Mouse (Mus musculus) forebrain, embryonic 13.5 days (tissue): Measurements from ENCODE around the gene Efl1. TPM values are rescaled to one million over a fixed set of nuclear protein-coding genes. Genes with fewer than 3 reads are reported as not detected.

Experiments used
- ATAC-seq: fragments of 200-750 bp; cut with Nextera tagmentation; 2 replicates; pipeline ENCODE4 v1.8.0; 2017
- H3K27ac ChIP-seq: fragments of 300-500 bp; sonication (generic); 2 replicates; pipeline ENCODE4 v1.5.1; 2015; ENCODE audit warnings: inconsistent platforms, mild to moderate bottlenecking, moderate library complexity
- H3K27me3 ChIP-seq: fragments of 300-500 bp; sonication (generic); 2 replicates; pipeline ENCODE4 v1.6.1; 2015; ENCODE audit warnings: mild to moderate bottlenecking, inconsistent platforms
- H3K36me3 ChIP-seq: fragments of 300-500 bp; sonication (generic); 2 replicates; pipeline ENCODE4 v1.6.1; 2015; ENCODE audit warnings: mild to moderate bottlenecking, inconsistent platforms; ENCODE audit not compliant: poor library complexity, severe bottlenecking
- H3K4me1 ChIP-seq: fragments of 300-500 bp; sonication (generic); 2 replicates; pipeline ENCODE4 v1.6.1; 2015; ENCODE audit warnings: inconsistent platforms
- H3K4me2 ChIP-seq: fragments of 300-500 bp; sonication (generic); 2 replicates; pipeline ENCODE4 v1.6.1; 2015; ENCODE audit warnings: inconsistent platforms, mild to moderate bottlenecking, moderate library complexity
- H3K4me3 ChIP-seq: fragments of 300-500 bp; sonication (generic); 2 replicates; pipeline ENCODE4 v1.5.1; 2015; ENCODE audit warnings: mild to moderate bottlenecking, inconsistent platforms
- H3K9ac ChIP-seq: fragments of 300-500 bp; sonication (generic); 2 replicates; pipeline ENCODE4 v1.6.1; 2015; ENCODE audit warnings: mild to moderate bottlenecking, inconsistent platforms
- H3K9me3 ChIP-seq: fragments of 300-500 bp; sonication (generic); replicated peaks from 2 replicates; pipeline ENCODE4 v1.6.1; 2016; ENCODE audit warnings: inconsistent platforms
- WGBS: fragments of 180-500 bp; shearing (Covaris S2); methylation state at CpG from one replicate; pipeline ENCODE4 v1.1.7; 2015; 5-methylcytosine and 5-hydroxymethylcytosine counted together
- polyA plus RNA-seq: library from polyadenylated mRNA; unstranded; fragments of >200 nt; fragmentation: Nextera tagmentation; extraction: Ambion mirVana; gene quantifications from 2 replicates; pipeline ENCODE4 v1.2.1, GENCODE M21; 2015

Efl1 gene
- polyA plus RNA-seq, 1 experiment from 2014 or later = 22.1 TPM

- H3K4me1 ChIP-seq = no peaks in the 10 kb centered on the region
- H3K36me3 ChIP-seq = peaks cover 40% of the 10 kb centered on the region
- WGBS = 89% methylated on average over 6 of the region's 6 CpGs
- H3K9me3 ChIP-seq = no peaks in the 10 kb centered on the region
- H3K4me2 ChIP-seq = no peak overlapping the region
- H3K27me3 ChIP-seq = no peaks in the 10 kb centered on the region
- no peak overlapping the region for H3K4me3 ChIP-seq
- ATAC-seq = no peak
- no peak overlapping the region for H3K9ac ChIP-seq
- no peak overlapping the region; the same call in 1 of the 2 replicates for H3K27ac ChIP-seq
These were observed 42.8 kb downstream of the Efl1 start for GRCm38 (mm10) chr7:82691021-82691738.

DNA sequence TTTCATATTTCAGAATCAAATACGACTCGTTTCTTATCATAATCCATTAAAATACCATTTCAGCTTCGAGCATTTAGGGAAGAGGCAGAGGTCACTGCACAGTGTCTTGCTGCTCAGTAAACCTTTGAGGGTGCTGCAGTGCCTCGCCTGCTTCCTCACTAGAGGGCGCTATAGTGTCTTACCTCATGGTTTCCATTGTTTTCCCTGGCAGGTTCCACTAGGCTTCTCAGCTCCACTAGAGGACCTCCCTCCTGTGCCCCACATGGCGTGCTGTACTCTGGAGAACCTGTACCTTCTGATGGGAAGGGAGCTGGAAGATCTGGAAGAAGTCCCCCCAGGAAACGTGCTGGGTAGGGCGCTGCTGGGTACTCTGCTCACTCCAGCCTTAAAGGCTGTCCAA lies 49.3 kb downstream of the Efl1 start:
- H3K27me3 ChIP-seq = no peaks in the 10 kb centered on the region
- no peak overlapping the region for H3K4me3 ChIP-seq
- H3K4me1 ChIP-seq = no peaks in the 10 kb centered on the region
- H3K4me2 ChIP-seq = no peak overlapping the region
- WGBS = 75% methylated on average over 8 of the region's 8 CpGs
- H3K36me3 ChIP-seq = peaks cover 42% of the 10 kb centered on the region
- ATAC-seq = no peak
- no peaks in the 10 kb centered on the region for H3K9me3 ChIP-seq
- no peak overlapping the region for H3K27ac ChIP-seq
- H3K9ac ChIP-seq = no peak overlapping the region

GRCm38 (mm10) chr7:82698968-82699367 lies 50.6 kb downstream of the Efl1 start:
- H3K9ac ChIP-seq = no peak overlapping the region
- ATAC-seq = no peak
- H3K9me3 ChIP-seq = no peaks in the 10 kb centered on the region
- H3K36me3 ChIP-seq = peaks cover 29% of the 10 kb centered on the region
- no peak overlapping the region for H3K27ac ChIP-seq
- WGBS = 97% methylated on average over 3 of the region's 3 CpGs
- H3K4me2 ChIP-seq = no peak overlapping the region
- H3K27me3 ChIP-seq = no peaks in the 10 kb centered on the region
- no peak overlapping the region for H3K4me3 ChIP-seq
- no peaks in the 10 kb centered on the region for H3K4me1 ChIP-seq

GRCm38 (mm10) chr7:82702384-82703343 lies 54.2 kb downstream of the Efl1 start:
- no peaks in the 10 kb centered on the region for H3K9me3 ChIP-seq
- H3K27me3 ChIP-seq = no peaks in the 10 kb centered on the region
- 72% methylated on average over 5 of the region's 5 CpGs for WGBS

DNA sequence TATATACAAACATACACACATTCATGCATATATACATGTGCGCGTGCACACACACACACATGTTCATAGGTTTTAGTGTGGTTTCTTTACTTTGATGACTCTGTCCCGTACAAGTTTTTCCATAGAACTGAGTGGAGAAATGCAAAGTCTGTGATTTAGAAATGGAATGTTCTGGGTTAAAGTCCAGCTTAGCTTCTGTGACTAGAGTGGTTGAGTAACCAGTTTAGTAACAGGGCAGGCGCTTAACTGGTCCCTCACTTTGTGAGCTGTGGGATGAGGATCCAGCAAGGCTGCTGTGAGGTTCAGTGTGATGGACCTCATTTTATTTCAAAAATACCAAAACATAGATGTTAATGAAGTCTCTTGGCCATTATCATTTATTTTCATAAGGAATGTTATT lies 60.8 kb downstream of the Efl1 start:
- 96% methylated on average over 4 of the region's 4 CpGs for WGBS
- no peak overlapping the region for H3K4me2 ChIP-seq
- H3K9ac ChIP-seq = no peak overlapping the region
- ATAC-seq = no peak
- no peak overlapping the region for H3K27ac ChIP-seq
- H3K4me3 ChIP-seq = no peak overlapping the region
- no peaks in the 10 kb centered on the region for H3K27me3 ChIP-seq
- H3K36me3 ChIP-seq = no peaks in the 10 kb centered on the region
- H3K4me1 ChIP-seq = no peaks in the 10 kb centered on the region
- no peaks in the 10 kb centered on the region for H3K9me3 ChIP-seq

More at GRCm38 (mm10) chr7:82702384-82703343, 54.2 kb downstream of the Efl1 start:
- H3K4me1 ChIP-seq = no peaks in the 10 kb centered on the region
- H3K36me3 ChIP-seq = peaks cover 15% of the 10 kb centered on the region
- no peak overlapping the region for H3K9ac ChIP-seq
- H3K4me3 ChIP-seq = no peak overlapping the region
- H3K4me2 ChIP-seq = no peak overlapping the region
- no peak overlapping the region for H3K27ac ChIP-seq
- no peak for ATAC-seq

- Histone ChIP-seq H3K9ac (peak overlapping the region; percentile 21; the same call in 1 of the 2 replicates), H3K9me3 (no peaks in the 10 kb centered on the region), H3K4me2 (no peak overlapping the region), H3K36me3 (no peaks in the 10 kb centered on the region), H3K4me1 (peaks cover 11% of the 10 kb centered on the region), H3K27me3 (no peaks in the 10 kb centered on the region), H3K27ac (no peak overlapping the region), H3K4me3 (no peak overlapping the region)
- WGBS = 44% methylated on average over 7 of the region's 7 CpGs
- ATAC-seq = peak; percentile 94
These were observed 66.9 kb downstream of the Efl1 start for GRCm38 (mm10) chr7:82715210-82715911.

- H3K9ac ChIP-seq = peak overlapping the region; percentile 2; the same call in 1 of the 2 replicates
- no peaks in the 10 kb centered on the region for H3K27me3 ChIP-seq
- WGBS = 46% methylated on average over 8 of the region's 8 CpGs
- H3K4me1 ChIP-seq = peaks cover 11% of the 10 kb centered on the region
- H3K27ac ChIP-seq = peak overlapping the region; percentile 74
- H3K36me3 ChIP-seq = no peaks in the 10 kb centered on the region
- no peaks in the 10 kb centered on the region for H3K9me3 ChIP-seq
- H3K4me2 ChIP-seq = no peak overlapping the region
- H3K4me3 ChIP-seq = no peak overlapping the region
- peak; percentile 28 for ATAC-seq
These were observed 67.6 kb downstream of the Efl1 start for GRCm38 (mm10) chr7:82715912-82716601.

- H3K27me3 ChIP-seq = no peaks in the 10 kb centered on the region
- ATAC-seq = peak; percentile 23; the same call in 1 of the 2 replicates
- WGBS = 72% methylated on average over 5 of the region's 5 CpGs
- no peak overlapping the region for H3K9ac ChIP-seq
- no peak overlapping the region for H3K4me2 ChIP-seq
- no peaks in the 10 kb centered on the region for H3K9me3 ChIP-seq
- 0 out of 2 replicates have a peak, but pooled peaks cover 3% of the 10 kb centered on the region for H3K36me3 ChIP-seq
- no peak overlapping the region for H3K4me3 ChIP-seq
- H3K27ac ChIP-seq = no peak overlapping the region
- H3K4me1 ChIP-seq = peaks cover 11% of the 10 kb centered on the region
These were observed 70.9 kb downstream of the Efl1 start for GRCm38 (mm10) chr7:82719285-82719684.

DNA sequence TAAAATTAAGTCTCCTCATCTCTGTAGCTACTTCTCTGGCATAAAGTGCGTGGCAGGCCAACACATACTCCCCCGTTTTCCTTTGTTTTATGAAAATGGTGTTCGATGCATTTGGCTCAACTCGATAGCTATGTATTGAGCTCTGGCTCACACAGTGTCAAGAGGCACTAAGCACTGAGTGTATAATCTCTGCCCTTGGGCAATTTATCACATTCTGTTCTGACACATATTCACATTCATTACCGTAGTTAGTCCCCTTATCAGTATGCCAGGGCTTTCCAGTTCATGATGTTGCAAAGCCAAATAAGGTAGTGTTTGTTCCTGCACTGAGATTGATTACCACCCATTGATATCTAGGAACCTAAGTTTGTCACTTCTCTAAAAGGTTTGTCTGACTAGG lies 71.3 kb downstream of the Efl1 start:
- Histone ChIP-seq H3K27ac (no peak overlapping the region), H3K4me1 (peaks cover 11% of the 10 kb centered on the region), H3K4me3 (no peak overlapping the region), H3K27me3 (no peaks in the 10 kb centered on the region), H3K36me3 (0 out of 2 replicates have a peak, but pooled peaks cover 3% of the 10 kb centered on the region), H3K9ac (no peak overlapping the region), H3K9me3 (no peaks in the 10 kb centered on the region), H3K4me2 (no peak overlapping the region)
- no peak for ATAC-seq
- WGBS = 73% methylated on average over 5 of the region's 5 CpGs

DNA sequence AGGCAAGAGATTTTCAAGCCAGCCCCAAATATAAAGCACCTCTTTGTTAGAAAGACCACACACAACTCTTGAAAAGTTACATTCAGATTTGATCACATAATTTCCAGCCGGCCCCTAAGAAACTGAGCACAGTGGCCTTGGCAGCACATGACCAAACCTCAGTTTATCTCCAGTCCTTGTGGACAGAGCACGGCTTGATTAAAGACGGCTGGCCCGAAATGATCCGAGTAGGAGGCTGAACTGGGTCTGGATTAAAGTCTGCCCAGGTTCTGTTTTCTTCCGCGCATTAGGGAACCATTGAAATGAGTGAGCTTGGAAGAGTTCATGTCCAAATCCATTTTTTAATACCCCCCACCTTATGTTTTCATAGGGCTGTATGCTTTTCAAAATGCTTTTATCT lies 72.1 kb downstream of the Efl1 start:
- no peak overlapping the region for H3K4me3 ChIP-seq
- no peak overlapping the region for H3K9ac ChIP-seq
- no peaks in the 10 kb centered on the region for H3K27me3 ChIP-seq
- H3K9me3 ChIP-seq = no peaks in the 10 kb centered on the region
- no peak overlapping the region for H3K4me2 ChIP-seq
- no peak overlapping the region for H3K27ac ChIP-seq
- 84% methylated on average over 7 of the region's 7 CpGs for WGBS
- ATAC-seq = no peak
- H3K4me1 ChIP-seq = peaks cover 14% of the 10 kb centered on the region
- 0 out of 2 replicates have a peak, but pooled peaks cover 3% of the 10 kb centered on the region for H3K36me3 ChIP-seq

- H3K4me2 ChIP-seq = no peak overlapping the region
- H3K9ac ChIP-seq = no peak overlapping the region
- no peaks in the 10 kb centered on the region for H3K9me3 ChIP-seq
- no peak overlapping the region for H3K27ac ChIP-seq
- H3K36me3 ChIP-seq = 0 out of 2 replicates have a peak, but pooled peaks cover 3% of the 10 kb centered on the region
- ATAC-seq = no peak
- no peak overlapping the region for H3K4me3 ChIP-seq
- H3K27me3 ChIP-seq = no peaks in the 10 kb centered on the region
- peaks cover 12% of the 10 kb centered on the region for H3K4me1 ChIP-seq
- WGBS = 73% methylated on average over 7 of the region's 7 CpGs
These were observed 72.5 kb downstream of the Efl1 start for GRCm38 (mm10) chr7:82720906-82721305.
